Mouse (Mus musculus) G1E (cell line): ENCODE measurements around the gene Lin7c. TPM values are rescaled to one million over a fixed set of nuclear protein-coding genes. Genes with fewer than 3 reads are reported as not detected.

Source experiments
- ATAC-seq: 2 replicates; pipeline ENCODE4 v1.8.0; 2016; ENCODE audit warnings: mild to moderate bottlenecking; ENCODE audit not compliant: insufficient number of reproducible peaks, poor library complexity, low FRiP score, severe bottlenecking; ENCODE audit errors: extremely low read depth
- DNase-seq: peaks from one replicate; pipeline ENCODE4 v3.0.0; 2012; ENCODE audit warnings: low spot score
- H3K27me3 ChIP-seq: 2 replicates; pipeline ENCODE4 v1.6.1; 2012; ENCODE audit warnings: mild to moderate bottlenecking, low read length, inconsistent platforms; ENCODE audit not compliant: insufficient read depth
- H3K36me3 ChIP-seq: replicated peaks from 2 replicates; pipeline ENCODE3; 2012; ENCODE audit warnings: mild to moderate bottlenecking, inconsistent platforms
- H3K4me1 ChIP-seq: 2 replicates; pipeline ENCODE4 v1.6.1; 2012; ENCODE audit warnings: low read depth, low read length, inconsistent platforms, mixed read lengths; ENCODE audit not compliant: insufficient read depth
- H3K4me3 ChIP-seq: 2 replicates; pipeline ENCODE4 v1.5.1; 2012; ENCODE audit warnings: low read depth, mild to moderate bottlenecking, inconsistent platforms, low read length, moderate library complexity, mixed read lengths
- H3K9me3 ChIP-seq: replicated peaks from 2 replicates; pipeline ENCODE4 v1.6.1; 2012; ENCODE audit warnings: inconsistent platforms
- CTCF ChIP-seq: IDR thresholded peaks from 2 replicates; pipeline ENCODE4 v1.5.1; 2012; ENCODE audit warnings: low read depth, low read length, inconsistent platforms, mixed read lengths
- GATA1 ChIP-seq: IDR thresholded peaks from 2 replicates; pipeline ENCODE4 v1.6.1; 2012; ENCODE audit warnings: borderline replicate concordance, low read length, inconsistent platforms, mixed read lengths
- GATA2 ChIP-seq: IDR thresholded peaks from 2 replicates; pipeline ENCODE4 v1.6.1; 2012; ENCODE audit warnings: low read depth, low read length, inconsistent platforms, borderline replicate concordance
- POLR2AphosphoS5 ChIP-seq: IDR thresholded peaks from 2 replicates; pipeline ENCODE4 v1.6.1; 2012; ENCODE audit warnings: low read depth, low read length, inconsistent platforms; ENCODE audit not compliant: insufficient replicate concordance
- TAL1 ChIP-seq: conservative IDR thresholded peaks from 2 replicates; pipeline ENCODE4 v1.6.1; 2012; ENCODE audit warnings: low read depth, low read length, inconsistent platforms, mixed read lengths
- polyA plus RNA-seq: library from polyadenylated mRNA; stranded (reverse); fragments of >175 nt; gene quantifications from 2 replicates; pipeline ENCODE4 v1.2.3, GENCODE M21; 2012
- total RNA-seq, 2 experiments: library from RNA; stranded (forward) in 1 of 2; stranded (reverse) in 1 of 2; fragments of 200-1000 nt in 1 of 2; fragments of >200 nt in 1 of 2; fragmentation: Nextera tagmentation in 1 of 2; gene quantifications; 2 replicates each; pipeline ENCODE4 v1.2.3; 2014 to 2017

Gene Lin7c
- total and polyA plus RNA-seq, 3 experiments, result 4.6 to 110 (median 99.3) TPM

DNA sequence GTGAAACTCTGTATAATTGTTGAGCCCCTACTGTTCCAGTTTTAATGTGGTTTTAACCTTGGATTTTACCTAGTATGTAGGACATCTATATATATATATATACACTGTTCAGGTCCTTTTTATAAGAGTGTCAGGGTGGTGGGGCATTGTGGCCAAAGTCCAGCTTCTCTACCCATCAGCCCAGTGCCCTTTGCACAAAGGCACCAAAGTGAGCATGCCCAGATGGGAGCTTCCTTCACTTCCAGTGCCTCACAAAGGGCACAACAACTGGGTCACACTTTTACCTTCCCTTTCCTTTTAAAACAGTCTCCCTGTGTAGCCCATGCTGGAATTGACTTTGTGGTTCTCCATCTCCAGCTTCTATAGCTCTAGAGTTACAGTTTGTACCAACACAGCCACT is 23.9 kb downstream of the Lin7c start:
- no peak for ATAC-seq
- Histone ChIP-seq H3K36me3 (no peaks in the 10 kb centered on the region), H3K4me3 (no peak overlapping the region), H3K27me3 (no peaks in the 10 kb centered on the region), H3K9me3 (no peaks in the 10 kb centered on the region), H3K4me1 (peaks cover 31% of the 10 kb centered on the region)
- TF ChIP-seq GATA1 (no peak), GATA2 (no peak), TAL1 (no peak), POLR2AphosphoS5 (no peak), CTCF (no peak)
- no peak for DNase-seq

DNA sequence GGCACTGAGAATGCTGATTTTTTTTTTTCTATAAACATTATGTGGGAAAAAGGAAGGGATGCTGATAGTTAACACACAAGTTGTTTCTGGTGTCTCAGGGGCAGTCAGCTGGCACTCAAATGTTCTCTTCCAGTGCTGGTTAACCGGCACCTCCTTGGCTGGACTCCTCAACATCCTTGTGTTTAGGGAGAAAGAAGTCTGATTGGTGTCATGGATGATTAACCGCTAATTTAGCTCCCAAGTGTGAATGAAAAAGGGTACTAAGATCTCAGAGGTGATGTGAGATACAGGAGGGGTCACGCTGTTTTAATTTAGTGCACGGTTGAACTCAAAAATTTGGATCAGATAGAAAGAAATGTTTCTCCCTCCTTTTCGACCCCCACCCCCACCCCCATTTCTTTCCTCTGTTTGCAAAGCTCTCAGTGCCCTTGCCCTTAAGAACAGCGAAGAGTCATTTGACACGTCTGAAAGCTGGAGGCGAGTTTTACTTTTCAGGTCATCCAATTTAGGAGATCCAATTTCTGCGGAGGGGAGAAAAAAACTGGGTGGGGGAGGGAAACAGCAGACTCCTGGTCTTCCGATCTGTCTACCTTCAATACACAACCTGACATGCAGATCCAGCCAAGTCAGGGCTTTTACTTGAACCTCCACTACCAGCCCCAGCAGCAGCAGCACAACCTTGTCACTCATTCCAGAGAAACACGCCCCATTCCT is 26.3 kb downstream of the Lin7c start:
- H3K36me3 ChIP-seq, result no peaks in the 10 kb centered on the region
- peaks cover 43% of the 10 kb centered on the region for H3K4me1 ChIP-seq
- H3K9me3 ChIP-seq, result no peaks in the 10 kb centered on the region
- TF ChIP-seq TAL1, result no peak
- no peak for TF ChIP-seq CTCF
- TF ChIP-seq GATA1, result no peak
- no peak for TF ChIP-seq POLR2AphosphoS5
- TF ChIP-seq GATA2, result no peak
- H3K27me3 ChIP-seq, result no peaks in the 10 kb centered on the region
- DNase-seq (no peak), ATAC-seq (no peak)
- H3K4me3 ChIP-seq, result peak overlapping the region; percentile 83; the same call in 1 of the 2 replicates

- DNase-seq (peak; percentile 89), ATAC-seq (peak; percentile 99)
- peak within 1 kb of the TSS; percentile 83 for H3K4me3 ChIP-seq
- peaks cover 41% of the 10 kb centered on the region for H3K4me1 ChIP-seq
- H3K36me3 ChIP-seq, result no peaks in the 10 kb centered on the region
- no peaks in the 10 kb centered on the region for H3K27me3 ChIP-seq
- no peak for TF ChIP-seq TAL1
- no peak for TF ChIP-seq POLR2AphosphoS5
- TF ChIP-seq GATA2, result no peak
- TF ChIP-seq CTCF, result no peak
- TF ChIP-seq GATA1, result no peak
- H3K9me3 ChIP-seq, result no peaks in the 10 kb centered on the region
These were observed 27.1 kb downstream of the Lin7c start, which contains the start of gene Lgr4 for GRCm38 (mm10) chr2:109917496-109918413. Gene Lgr4, plus strand, starts transcription at chr2:109917647.

DNA sequence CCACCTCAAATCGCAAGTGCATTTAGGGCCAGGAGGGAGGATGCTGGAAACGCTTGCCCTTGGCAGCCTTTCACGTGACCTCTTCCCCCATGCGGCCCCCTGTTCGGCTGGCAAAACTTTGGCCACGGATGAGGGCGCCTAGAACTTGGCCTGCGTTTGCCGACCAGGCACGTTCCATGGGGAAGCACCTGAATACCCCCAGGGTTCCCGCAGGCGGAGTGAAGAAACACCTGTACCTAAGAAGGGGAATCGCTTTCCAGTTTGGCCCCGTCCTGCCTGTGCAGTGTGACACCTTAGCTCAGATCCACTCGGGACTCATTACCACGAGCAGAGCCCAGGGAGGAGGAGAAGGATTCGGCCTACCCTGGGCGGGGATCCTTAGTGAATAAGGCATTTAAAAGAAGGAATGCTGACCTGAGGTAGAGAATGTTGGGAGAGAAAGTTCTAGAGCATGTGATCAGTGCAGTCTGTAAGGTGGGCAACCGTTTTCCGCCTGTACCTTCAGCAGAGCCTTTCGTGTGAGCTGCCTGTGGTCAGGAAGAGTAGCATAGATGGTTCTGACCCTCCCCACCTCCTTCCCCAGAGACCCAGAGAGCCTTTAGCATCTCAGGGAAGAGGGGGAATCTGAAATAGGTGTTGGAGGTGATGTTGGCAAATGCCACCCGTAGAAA is 28.1 kb downstream of the Lin7c start:
- TF ChIP-seq GATA2 (no peak), POLR2AphosphoS5 (no peak), TAL1 (no peak), CTCF (no peak), GATA1 (no peak)
- ATAC-seq (no peak), DNase-seq (peak; percentile 11)
- H3K9me3 ChIP-seq, result no peaks in the 10 kb centered on the region
- H3K4me3 ChIP-seq, result peak overlapping the region; percentile 83
- H3K27me3 ChIP-seq, result no peaks in the 10 kb centered on the region
- no peaks in the 10 kb centered on the region for H3K36me3 ChIP-seq
- H3K4me1 ChIP-seq, result peaks cover 40% of the 10 kb centered on the region

GRCm38 (mm10) chr2:109920471-109920870 is 29.8 kb downstream of the Lin7c start:
- DNase-seq (no peak), ATAC-seq (no peak)
- TF ChIP-seq POLR2AphosphoS5, result no peak
- no peak for TF ChIP-seq CTCF
- Histone ChIP-seq H3K27me3 (no peaks in the 10 kb centered on the region), H3K9me3 (no peaks in the 10 kb centered on the region), H3K36me3 (peaks cover under 1% of the 10 kb centered on the region), H3K4me3 (no peak overlapping the region; the same call in 1 of the 2 replicates), H3K4me1 (peaks cover 35% of the 10 kb centered on the region)
